Mouse (Mus musculus) neural tube, embryonic 11.5 days (tissue): Measurements from ENCODE around the gene Cflar. TPM values are rescaled to one million over a fixed set of nuclear protein-coding genes. Genes with fewer than 3 reads are reported as not detected.
A peak's percentile ranks its signal among the peaks of the same experiment; 100 is the strongest.
"Not testable (repeated sequence)": the region's sequence is repeated elsewhere in the genome, so short reads cannot be mapped to it uniquely, and the experiment has no call there.

Experiments
- ATAC-seq: fragments of 200-750 bp; cut with Nextera tagmentation; 2 replicates; pipeline ENCODE4 v1.8.0; 2017; ENCODE audit warnings: moderate number of reproducible peaks, mild to moderate bottlenecking, moderate TSS enrichment, moderate library complexity; ENCODE audit not compliant: insufficient read depth, low FRiP score, low TSS enrichment
- DNase-seq: peaks from one replicate; pipeline ENCODE4 v3.0.0-alpha.2; 2015; ENCODE audit warnings: low spot score
- H3K27ac ChIP-seq: fragments of 300-500 bp; sonication (generic); 2 replicates; pipeline ENCODE4 v1.5.1; 2014; ENCODE audit warnings: low read depth, mild to moderate bottlenecking, low read length
- H3K27me3 ChIP-seq: fragments of 300-500 bp; sonication (generic); 2 replicates; pipeline ENCODE4 v1.6.1; 2014; ENCODE audit warnings: mild to moderate bottlenecking, low read length, mixed read lengths; ENCODE audit not compliant: control insufficient read depth, insufficient read depth
- H3K36me3 ChIP-seq: fragments of 300-500 bp; sonication (generic); 2 replicates; pipeline ENCODE4 v1.6.1; 2014; ENCODE audit warnings: mild to moderate bottlenecking, low read length, moderate library complexity, mixed read lengths; ENCODE audit not compliant: control insufficient read depth, insufficient read depth
- H3K4me1 ChIP-seq: fragments of 300-500 bp; sonication (generic); 2 replicates; pipeline ENCODE4 v1.6.1; 2014; ENCODE audit warnings: low read length, mixed read lengths; ENCODE audit not compliant: control insufficient read depth, insufficient read depth
- H3K4me2 ChIP-seq: fragments of 300-500 bp; sonication (generic); 2 replicates; pipeline ENCODE4 v1.6.1; 2014; ENCODE audit warnings: low read depth, mild to moderate bottlenecking, moderate library complexity
- H3K4me3 ChIP-seq: fragments of 300-500 bp; sonication (generic); 2 replicates; pipeline ENCODE4 v1.5.1; 2014; ENCODE audit warnings: low read depth, low read length
- H3K9ac ChIP-seq: fragments of 300-500 bp; sonication (generic); 2 replicates; pipeline ENCODE4 v1.6.1; 2014; ENCODE audit warnings: mild to moderate bottlenecking, low read length
- H3K9me3 ChIP-seq: fragments of 300-500 bp; sonication (generic); 2 replicates; pipeline ENCODE4 v1.6.1; 2016; ENCODE audit warnings: low read length; ENCODE audit not compliant: control insufficient read depth
- WGBS: fragments of 180-500 bp; shearing (Covaris S2); extraction: QIAGEN DNeasy Blood & Tissue Kit; methylation state at CpG from one replicate; pipeline ENCODE4 v1.1.7; 2014; 5-methylcytosine and 5-hydroxymethylcytosine counted together
- polyA plus RNA-seq: library from polyadenylated mRNA; unstranded; fragments of >200 nt; fragmentation: Nextera tagmentation; extraction: Ambion mirVana; gene quantifications from 2 replicates; pipeline ENCODE4 v1.2.1, GENCODE M21; 2014

Cflar gene
- polyA plus RNA-seq, 1 experiment from 2014 or later, result 18.0 TPM

DNA sequence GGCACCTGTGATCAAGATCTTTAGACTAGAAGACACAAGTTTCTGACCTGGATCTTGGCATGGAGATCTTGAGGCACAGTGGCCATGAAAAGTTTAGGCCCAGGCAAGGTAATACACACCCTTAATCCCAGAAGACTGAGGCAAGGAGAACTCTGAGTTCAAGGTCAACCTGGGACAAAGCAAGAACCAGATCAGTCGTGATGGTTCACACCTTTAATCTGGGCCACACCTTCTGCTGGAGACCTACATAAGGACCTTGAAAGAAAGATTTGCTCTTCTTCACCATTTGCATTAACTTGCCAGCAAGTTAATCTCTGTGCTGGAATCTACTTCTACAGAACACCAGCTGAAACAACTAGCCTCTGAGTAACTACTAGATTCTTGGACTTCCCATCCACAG, 49.3 kb downstream of the Cflar start:
- DNase-seq, result no peak
- Histone ChIP-seq H3K36me3 (no peaks in the 10 kb centered on the region), H3K27me3 (no peaks in the 10 kb centered on the region), H3K4me2 (no peak overlapping the region), H3K9ac (no peak overlapping the region), H3K27ac (no peak overlapping the region), H3K9me3 (no peaks in the 10 kb centered on the region), H3K4me3 (no peak overlapping the region), H3K4me1 (no peaks in the 10 kb centered on the region)
- no peak for ATAC-seq
- WGBS, result 93% methylated on average over 1 of the region's 1 CpGs

DNA sequence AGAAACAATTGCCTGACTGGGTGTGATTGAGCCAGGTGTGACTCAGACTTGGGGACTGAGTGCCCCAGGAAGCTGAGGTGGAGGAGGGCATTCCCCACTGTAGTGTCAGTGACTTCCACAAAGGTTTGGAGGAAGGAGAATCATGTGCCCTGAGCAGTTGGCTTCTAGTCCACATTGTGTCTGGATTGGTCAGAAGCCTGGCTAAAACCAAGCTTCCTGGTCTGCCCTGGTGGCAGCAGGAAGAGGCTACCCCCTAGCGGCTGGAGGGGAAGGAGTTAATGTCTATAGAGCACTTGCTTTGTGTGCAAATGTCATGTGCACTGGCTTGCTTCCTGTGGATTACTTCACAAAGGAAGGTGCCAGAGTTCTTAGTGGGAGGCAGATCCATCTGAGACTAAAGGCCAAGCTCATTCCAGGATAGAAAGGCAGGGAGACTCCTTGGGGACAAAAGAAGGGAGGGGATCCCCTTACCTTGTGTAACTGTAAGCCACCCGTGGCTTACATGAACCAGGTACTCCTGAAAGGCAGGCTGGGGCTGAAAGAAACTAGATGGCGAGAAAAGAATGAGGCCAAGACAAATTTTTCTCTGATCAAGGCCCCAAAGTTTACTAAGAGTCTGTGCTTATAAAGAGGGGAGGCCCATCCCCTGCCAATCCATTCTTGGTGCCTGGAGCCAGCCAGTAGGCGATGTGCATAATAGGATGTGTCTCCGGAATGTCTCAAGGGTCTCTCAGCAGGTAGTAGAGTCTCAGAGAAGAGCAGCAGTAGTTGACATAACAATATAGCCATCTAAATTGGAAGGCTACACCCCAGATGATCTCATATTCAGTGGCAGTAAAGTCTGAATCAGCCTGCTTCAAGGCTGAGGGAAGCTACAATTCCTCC, 50.3 kb downstream of the Cflar start:
- ATAC-seq, H3K27me3 ChIP-seq, DNase-seq, H3K4me1 ChIP-seq, H3K27ac ChIP-seq, H3K4me2 ChIP-seq, H3K36me3 ChIP-seq, H3K9me3 ChIP-seq, H3K9ac ChIP-seq, H3K4me3 ChIP-seq: not testable (repeated sequence)
- 70% methylated on average over 5 of the region's 5 CpGs for WGBS

GRCm38 (mm10) chr1:58762576-58762975, 51.3 kb downstream of the Cflar start:
- H3K27ac ChIP-seq, result no peak overlapping the region
- H3K27me3 ChIP-seq, result no peaks in the 10 kb centered on the region
- no peaks in the 10 kb centered on the region for H3K4me1 ChIP-seq
- 81% methylated on average over 5 of the region's 5 CpGs for WGBS
- H3K9ac ChIP-seq, result no peak overlapping the region
- H3K4me3 ChIP-seq, result no peak overlapping the region
- DNase-seq (no peak), ATAC-seq (no peak)
- H3K9me3 ChIP-seq, result no peaks in the 10 kb centered on the region
- no peak overlapping the region for H3K4me2 ChIP-seq
- no peaks in the 10 kb centered on the region for H3K36me3 ChIP-seq

- not testable (repeated sequence) for H3K27ac ChIP-seq, H3K4me3 ChIP-seq, ATAC-seq, H3K9ac ChIP-seq, DNase-seq, H3K9me3 ChIP-seq, H3K36me3 ChIP-seq, H3K4me1 ChIP-seq, H3K4me2 ChIP-seq, H3K27me3 ChIP-seq
- 86% methylated on average over 4 of the region's 4 CpGs for WGBS
These were observed 55.1 kb downstream of the Cflar start for GRCm38 (mm10) chr1:58766446-58766845.

- no peaks in the 10 kb centered on the region for H3K4me1 ChIP-seq
- no peak overlapping the region for H3K4me3 ChIP-seq
- H3K9me3 ChIP-seq, result no peaks in the 10 kb centered on the region
- no peaks in the 10 kb centered on the region for H3K27me3 ChIP-seq
- no peak overlapping the region for H3K27ac ChIP-seq
- no peaks in the 10 kb centered on the region for H3K36me3 ChIP-seq
- no peak overlapping the region for H3K4me2 ChIP-seq
- no peak for DNase-seq
- ATAC-seq, result no peak
- H3K9ac ChIP-seq, result no peak overlapping the region
These were observed 57.8 kb downstream of the Cflar start for GRCm38 (mm10) chr1:58769136-58769535.

DNA sequence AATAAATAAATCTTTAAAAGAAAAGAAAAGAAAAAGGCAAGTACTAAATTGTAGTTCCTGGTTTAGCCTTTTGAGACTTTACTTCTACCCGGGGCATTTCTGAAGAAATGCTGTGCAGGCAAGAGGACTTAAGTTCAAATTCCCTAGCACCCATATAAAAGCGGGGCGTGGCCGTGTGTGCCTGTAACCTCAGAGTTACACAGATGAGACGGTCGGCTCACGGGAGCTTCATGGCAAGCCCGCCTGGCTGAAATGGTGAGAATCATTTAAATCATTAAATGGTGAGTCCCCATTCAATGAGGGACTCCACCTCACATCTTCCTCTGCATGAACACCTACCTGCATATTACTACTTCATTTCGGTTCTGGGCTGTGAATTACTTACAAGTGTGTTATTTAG, 58.4 kb downstream of the Cflar start:
- Histone ChIP-seq H3K9ac (no peak overlapping the region), H3K27ac (no peak overlapping the region), H3K4me3 (no peak overlapping the region), H3K4me1 (no peaks in the 10 kb centered on the region), H3K9me3 (no peaks in the 10 kb centered on the region), H3K36me3 (no peaks in the 10 kb centered on the region), H3K4me2 (no peak overlapping the region), H3K27me3 (no peaks in the 10 kb centered on the region)
- no peak for ATAC-seq
- 60% methylated on average over 9 of the region's 9 CpGs for WGBS
- DNase-seq, result no peak

- Histone ChIP-seq H3K36me3 (no peaks in the 10 kb centered on the region), H3K27ac (no peak overlapping the region), H3K4me2 (no peak overlapping the region), H3K4me1 (no peaks in the 10 kb centered on the region), H3K9ac (no peak overlapping the region), H3K4me3 (no peak overlapping the region), H3K9me3 (no peaks in the 10 kb centered on the region), H3K27me3 (no peaks in the 10 kb centered on the region)
- WGBS, result 28% methylated on average over 7 of the region's 7 CpGs
- no peak for ATAC-seq
- peak; percentile 49 for DNase-seq
These were observed 58.9 kb downstream of the Cflar start for GRCm38 (mm10) chr1:58770111-58770720.

DNA sequence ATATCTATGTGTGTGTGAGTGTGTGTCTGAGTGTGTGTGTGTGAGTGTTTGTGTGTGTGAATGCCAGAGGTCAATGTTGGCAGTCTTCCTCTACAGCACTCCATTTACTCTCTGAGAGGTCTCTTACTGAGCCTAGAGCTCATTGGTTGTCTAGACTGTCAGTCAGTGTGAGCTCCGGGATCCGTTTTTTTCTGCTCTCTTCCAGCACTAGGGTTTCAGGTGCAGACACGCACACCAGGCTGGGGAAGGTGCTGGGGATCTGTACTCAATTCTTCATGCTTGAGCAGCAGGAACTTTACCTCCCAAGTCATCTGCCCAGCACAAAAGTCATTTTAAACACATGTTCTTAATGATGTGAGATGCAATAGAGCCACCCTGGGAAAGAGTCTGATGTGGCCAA, 60.8 kb downstream of the Cflar start:
- no peak for ATAC-seq
- Histone ChIP-seq H3K27me3 (no peaks in the 10 kb centered on the region), H3K9me3 (no peaks in the 10 kb centered on the region)

GRCm38 (mm10) chr1:58773280-58773679, 62.0 kb downstream of the Cflar start:
- DNase-seq, result no peak

More for the DNA sequence above, 60.8 kb downstream of the Cflar start:
- Histone ChIP-seq H3K27ac (no peak overlapping the region), H3K4me2 (no peak overlapping the region), H3K4me1 (no peaks in the 10 kb centered on the region), H3K9ac (no peak overlapping the region), H3K4me3 (no peak overlapping the region), H3K36me3 (no peaks in the 10 kb centered on the region)
- WGBS, result 78% methylated on average over 3 of the region's 3 CpGs
- DNase-seq, result no peak

More at GRCm38 (mm10) chr1:58773280-58773679, 62.0 kb downstream of the Cflar start:
- Histone ChIP-seq H3K27me3 (no peaks in the 10 kb centered on the region), H3K4me1 (no peaks in the 10 kb centered on the region), H3K4me3 (no peak overlapping the region), H3K27ac (no peak overlapping the region), H3K9me3 (no peaks in the 10 kb centered on the region), H3K4me2 (no peak overlapping the region), H3K9ac (no peak overlapping the region), H3K36me3 (no peaks in the 10 kb centered on the region)
- ATAC-seq, result no peak
